Mouse (Mus musculus) stomach, embryonic 14.5 days (tissue): ENCODE data around the gene Eml2. TPM values are rescaled to one million over a fixed set of nuclear protein-coding genes. Genes with fewer than 3 reads are reported as not detected.

Experiments used
- ATAC-seq: fragments of 200-750 bp; cut with Nextera tagmentation; 2 replicates; pipeline ENCODE4 v1.8.0; 2017; ENCODE audit warnings: low read depth, moderate TSS enrichment; ENCODE audit not compliant: insufficient number of reproducible peaks, insufficient read depth, low FRiP score
- H3K27ac ChIP-seq: fragments of 300-500 bp; sonication (generic); 2 replicates; pipeline ENCODE4 v1.5.1; 2014; ENCODE audit warnings: mild to moderate bottlenecking, low read length, moderate library complexity, mixed read lengths
- H3K27me3 ChIP-seq: fragments of 300-500 bp; sonication (generic); 2 replicates; pipeline ENCODE4 v1.6.1; 2014; ENCODE audit warnings: low read length, control low read depth, mixed read lengths; ENCODE audit not compliant: control insufficient read depth, insufficient read depth
- H3K36me3 ChIP-seq: fragments of 300-500 bp; sonication (generic); 2 replicates; pipeline ENCODE4 v1.6.1; 2014; ENCODE audit warnings: mild to moderate bottlenecking, control low read depth, low read length, moderate library complexity, mixed read lengths; ENCODE audit not compliant: control insufficient read depth, insufficient read depth
- H3K4me1 ChIP-seq: fragments of 300-500 bp; sonication (generic); 2 replicates; pipeline ENCODE4 v1.6.1; 2014; ENCODE audit warnings: low read length, control low read depth, mixed read lengths; ENCODE audit not compliant: control insufficient read depth, insufficient read depth
- H3K4me2 ChIP-seq: fragments of 300-500 bp; sonication (generic); replicated peaks from 2 replicates; pipeline ENCODE4 v1.6.1; 2014; ENCODE audit warnings: low read depth, low read length, control low read depth
- H3K4me3 ChIP-seq: fragments of 300-500 bp; sonication (generic); 2 replicates; pipeline ENCODE4 v1.5.1; 2014; ENCODE audit warnings: low read depth, low read length, control low read depth
- H3K9ac ChIP-seq: fragments of 300-500 bp; sonication (generic); replicated peaks from 2 replicates; pipeline ENCODE4 v1.6.1; 2014; ENCODE audit warnings: low read depth, mild to moderate bottlenecking, control low read depth, low read length, moderate library complexity, mixed read lengths
- H3K9me3 ChIP-seq: fragments of 300-500 bp; sonication (generic); 2 replicates; pipeline ENCODE4 v1.6.1; 2016; ENCODE audit warnings: low read depth, low read length, control low read depth; ENCODE audit not compliant: control insufficient read depth
- WGBS: fragments of 180-500 bp; shearing (Covaris S2); extraction: QIAGEN DNeasy Blood & Tissue Kit; methylation state at CpG from one replicate; pipeline ENCODE4 v1.1.7; 2014; 5-methylcytosine and 5-hydroxymethylcytosine counted together
- polyA plus RNA-seq: library from polyadenylated mRNA; unstranded; fragments of >200 nt; fragmentation: Nextera tagmentation; extraction: Ambion mirVana; gene quantifications from 2 replicates; pipeline ENCODE4 v1.2.1, GENCODE M21; 2014

The Eml2 gene
- polyA plus RNA-seq, 1 experiment from 2014 or later = 4.8 TPM

DNA sequence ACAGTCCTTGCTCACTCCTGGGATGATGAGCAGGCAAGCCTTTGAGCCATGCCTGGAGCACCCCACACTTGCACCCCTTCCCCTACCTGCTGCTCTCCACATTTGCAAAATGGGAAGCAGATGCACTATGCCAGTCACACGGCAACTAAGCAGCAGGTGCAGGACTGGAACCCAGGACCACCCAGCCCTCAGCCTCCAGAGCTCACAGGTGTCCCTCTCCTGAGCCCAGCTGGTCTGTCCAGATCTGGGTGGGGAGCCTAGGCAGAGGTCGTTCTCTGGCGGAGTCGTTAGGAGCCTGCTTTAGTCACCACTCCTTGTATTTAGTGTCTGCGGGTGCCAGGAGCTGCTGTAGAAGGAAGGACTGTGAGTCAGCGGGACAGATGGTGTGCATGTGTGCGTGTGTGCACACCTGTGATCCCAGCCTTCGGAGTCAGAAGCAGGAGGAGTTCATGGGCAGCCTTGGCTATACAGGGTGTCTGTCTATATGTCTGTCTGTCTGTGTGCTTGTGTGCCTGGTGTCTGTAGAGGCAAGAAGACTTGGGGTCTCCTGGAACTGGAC lies 64.8 kb downstream of the Eml2 start:
- Histone ChIP-seq H3K4me3 (no peak overlapping the region), H3K4me1 (peaks cover 9% of the 10 kb centered on the region; the same call in 1 of the 2 replicates), H3K27me3 (no peaks in the 10 kb centered on the region), H3K36me3 (peaks cover 9% of the 10 kb centered on the region), H3K4me2 (no peak overlapping the region), H3K9ac (no peak overlapping the region), H3K27ac (no peak overlapping the region), H3K9me3 (no peaks in the 10 kb centered on the region)
- 86% methylated on average over 8 of the region's 8 CpGs for whole genome bisulfite sequencing
- ATAC-seq = no peak

GRCm38 (mm10) chr7:19242005-19242404 lies 65.8 kb downstream of the Eml2 start:
- Histone ChIP-seq H3K36me3 (peaks cover 9% of the 10 kb centered on the region), H3K27me3 (no peaks in the 10 kb centered on the region), H3K9ac (no peak overlapping the region), H3K4me1 (peaks cover 8% of the 10 kb centered on the region; the same call in 1 of the 2 replicates), H3K9me3 (no peaks in the 10 kb centered on the region), H3K4me2 (no peak overlapping the region), H3K4me3 (no peak overlapping the region), H3K27ac (no peak overlapping the region)
- WGBS = 90% methylated on average over 1 of the region's 1 CpGs
- ATAC-seq = no peak

DNA sequence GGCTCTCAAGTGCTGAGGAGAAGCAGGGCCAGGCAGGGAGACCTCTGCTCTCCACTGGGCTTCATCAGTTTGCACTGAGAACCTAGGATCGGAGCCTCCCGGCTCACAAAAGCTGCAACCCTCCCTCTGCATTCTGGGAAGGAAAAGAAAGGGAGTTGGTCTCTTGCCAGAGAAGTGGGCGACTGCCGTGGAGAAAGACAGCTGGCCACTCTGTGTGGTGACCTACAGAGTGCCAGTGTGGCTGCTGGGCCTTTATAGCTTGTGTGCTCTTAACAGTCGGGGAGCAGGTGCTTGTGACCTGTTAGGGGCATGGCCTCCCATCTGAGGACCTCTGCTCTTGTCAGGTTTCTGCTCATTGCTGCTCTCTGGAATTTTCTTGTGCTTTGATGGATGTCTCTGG lies 67.6 kb downstream of the Eml2 start:
- Histone ChIP-seq H3K27me3 (no peaks in the 10 kb centered on the region), H3K36me3 (peaks cover 13% of the 10 kb centered on the region), H3K4me3 (no peak overlapping the region), H3K9me3 (no peaks in the 10 kb centered on the region), H3K9ac (no peak overlapping the region), H3K27ac (no peak overlapping the region), H3K4me2 (no peak overlapping the region), H3K4me1 (peaks cover 8% of the 10 kb centered on the region; the same call in 1 of the 2 replicates)
- no peak for ATAC-seq
- 84% methylated on average over 5 of the region's 5 CpGs for WGBS

- no peaks in the 10 kb centered on the region for H3K27me3 ChIP-seq
- peaks cover 13% of the 10 kb centered on the region for H3K36me3 ChIP-seq
- H3K4me3 ChIP-seq = no peak overlapping the region
- no peak for ATAC-seq
- H3K4me1 ChIP-seq = no peaks in the 10 kb centered on the region
- no peak overlapping the region for H3K4me2 ChIP-seq
- H3K9ac ChIP-seq = no peak overlapping the region
- H3K27ac ChIP-seq = no peak overlapping the region
- WGBS = 81% methylated on average over 3 of the region's 3 CpGs
- H3K9me3 ChIP-seq = no peaks in the 10 kb centered on the region
These were observed 68.9 kb downstream of the Eml2 start for GRCm38 (mm10) chr7:19245083-19245482.

GRCm38 (mm10) chr7:19246855-19247254 lies 70.6 kb downstream of the Eml2 start:
- Histone ChIP-seq H3K4me2 (no peak overlapping the region), H3K4me1 (no peaks in the 10 kb centered on the region), H3K36me3 (peaks cover 13% of the 10 kb centered on the region; the same call in 1 of the 2 replicates), H3K9ac (no peak overlapping the region), H3K27ac (no peak overlapping the region), H3K4me3 (no peak overlapping the region), H3K9me3 (no peaks in the 10 kb centered on the region), H3K27me3 (no peaks in the 10 kb centered on the region)
- 93% methylated on average over 1 of the region's 1 CpGs for WGBS
- no peak for ATAC-seq

- Histone ChIP-seq H3K4me1 (no peaks in the 10 kb centered on the region), H3K4me2 (no peak overlapping the region), H3K9me3 (no peaks in the 10 kb centered on the region), H3K9ac (no peak overlapping the region), H3K27ac (no peak overlapping the region), H3K27me3 (no peaks in the 10 kb centered on the region), H3K4me3 (no peak overlapping the region), H3K36me3 (peaks cover 13% of the 10 kb centered on the region; the same call in 1 of the 2 replicates)
- 93% methylated on average over 2 of the region's 2 CpGs for WGBS
- ATAC-seq = no peak
These were observed 71.3 kb downstream of the Eml2 start for GRCm38 (mm10) chr7:19247511-19247910.

DNA sequence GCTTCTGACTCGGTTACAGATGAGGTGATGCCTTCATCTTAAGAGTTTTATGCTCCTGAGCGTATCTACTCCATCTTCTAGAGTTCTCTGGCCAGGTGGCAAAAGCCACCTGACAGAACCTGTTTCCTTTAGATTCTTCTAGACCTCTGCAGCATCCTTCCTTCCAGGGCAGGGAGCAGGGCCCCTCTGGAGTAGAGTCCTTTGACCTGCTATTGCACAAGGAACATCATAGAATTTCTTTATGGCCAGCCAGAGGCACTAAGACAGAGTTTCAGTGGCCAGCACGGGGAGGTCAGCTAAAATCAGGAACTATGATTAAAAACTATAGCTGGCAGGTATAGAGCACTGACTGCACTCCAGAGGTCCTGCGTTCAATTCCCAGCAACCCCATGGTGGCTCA lies 75.9 kb downstream of the Eml2 start:
- Histone ChIP-seq H3K9me3 (no peaks in the 10 kb centered on the region), H3K36me3 (peaks cover 16% of the 10 kb centered on the region; the same call in 1 of the 2 replicates), H3K27me3 (no peaks in the 10 kb centered on the region), H3K9ac (no peak overlapping the region), H3K4me1 (no peaks in the 10 kb centered on the region), H3K27ac (no peak overlapping the region), H3K4me2 (no peak overlapping the region), H3K4me3 (no peak overlapping the region)
- no peak for ATAC-seq
- whole genome bisulfite sequencing = 84% methylated on average over 4 of the region's 4 CpGs

DNA sequence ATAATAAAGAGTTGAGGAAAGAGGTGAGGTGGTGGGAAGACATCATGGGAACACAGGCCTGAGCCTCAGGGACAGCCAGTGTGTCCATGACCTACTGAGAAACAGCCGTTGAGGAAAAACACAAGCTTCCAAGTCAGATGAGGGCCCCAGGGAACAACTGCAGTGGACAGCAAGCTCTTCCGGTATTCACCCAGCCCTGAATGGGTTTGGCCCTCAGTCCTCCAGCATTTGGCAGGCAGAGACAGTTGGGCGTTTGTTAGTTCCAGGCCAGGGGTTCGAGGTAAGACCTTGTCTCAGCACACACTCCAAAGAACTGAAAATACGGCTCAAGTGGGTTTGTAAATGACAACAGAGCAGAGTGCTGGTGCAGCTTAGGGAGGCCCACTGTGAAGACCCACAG lies 77.2 kb downstream of the Eml2 start:
- H3K4me1 ChIP-seq = no peaks in the 10 kb centered on the region
- 71% methylated on average over 5 of the region's 5 CpGs for WGBS
- H3K4me2 ChIP-seq = no peak overlapping the region
- no peak overlapping the region for H3K9ac ChIP-seq
- no peak overlapping the region for H3K27ac ChIP-seq
- no peak overlapping the region for H3K4me3 ChIP-seq
- H3K36me3 ChIP-seq = peaks cover 25% of the 10 kb centered on the region
- no peak for ATAC-seq
- H3K27me3 ChIP-seq = no peaks in the 10 kb centered on the region
- no peaks in the 10 kb centered on the region for H3K9me3 ChIP-seq

DNA sequence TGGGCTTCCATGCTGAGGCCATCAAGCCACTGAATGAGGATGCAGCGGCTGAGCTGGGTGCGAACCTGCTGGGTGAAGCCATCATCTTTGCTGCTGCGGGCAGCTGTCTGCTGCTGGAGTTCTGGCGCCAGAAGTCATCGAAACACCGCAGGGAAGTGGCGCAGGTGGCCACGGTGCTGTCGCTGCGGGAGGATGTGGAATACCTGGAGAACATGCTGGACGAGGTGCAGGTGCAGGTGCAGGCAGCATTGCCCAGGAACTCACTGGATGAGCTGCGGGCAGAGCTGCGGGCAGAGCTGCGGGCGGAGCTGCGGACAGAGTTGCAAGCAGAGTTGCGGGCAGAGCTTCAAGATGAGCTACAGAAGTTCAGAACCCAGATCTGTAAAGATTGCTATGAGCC lies 79.2 kb downstream of the Eml2 start:
- ATAC-seq = no peak
- Histone ChIP-seq H3K36me3 (peaks cover 44% of the 10 kb centered on the region), H3K27ac (no peak overlapping the region), H3K4me3 (no peak overlapping the region), H3K27me3 (no peaks in the 10 kb centered on the region), H3K4me2 (no peak overlapping the region), H3K9ac (no peak overlapping the region), H3K4me1 (no peaks in the 10 kb centered on the region), H3K9me3 (no peaks in the 10 kb centered on the region)
- WGBS = 85% methylated on average over 17 of the region's 17 CpGs
